Comparison of ENCODE assay signal across 15 mouse cellular contexts in the genomic region with DNA sequence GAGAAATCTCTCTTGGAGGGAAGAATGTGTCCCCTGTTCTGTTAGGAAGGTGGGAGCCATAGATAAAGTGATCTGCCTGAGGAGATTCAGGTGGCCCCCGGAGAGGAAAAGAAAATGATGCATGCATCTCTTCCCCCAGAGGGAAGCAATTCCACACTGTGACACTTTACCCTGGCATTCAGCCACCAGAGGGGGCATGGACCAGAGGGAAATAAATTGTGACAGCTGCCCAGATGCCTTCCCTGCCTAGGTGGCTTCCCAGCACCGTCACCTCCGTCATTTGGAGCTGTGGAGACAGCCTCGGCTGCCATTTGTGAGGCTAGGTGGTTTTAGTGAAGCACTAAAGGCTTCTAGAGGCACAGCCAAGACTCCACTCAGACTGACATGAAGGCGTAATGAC.
DNase-seq lines count a peak whose midpoint lies in the region; ATAC-seq and TF ChIP-seq lines count a peak whose summit lies in the region.
"Had no signal": no experiment of that assay in that cellular context is flagged by ENCODE, and none has a peak within 500 bp of the region (broad histone marks: within the 10 kb centered on the region; RNA-seq: fewer than 3 reads in every experiment).

No protein-coding gene starts in this region.

- TF ChIP-seq CTCF in midbrain, postnatal 0 days (IDR thresholded peaks at IDR 0.05): peak; percentile 63

- DNase-seq in adrenal gland, adult 2 months: peak; percentile 9
- no peak for DNase-seq in adrenal gland, postnatal 4 days (ENCODE audit: low spot score in 2 of 2)
- DNase-seq in kidney, postnatal 10 days: peak; percentile 42
- no peak for DNase-seq in kidney, adult 11 months
- no peak for DNase-seq in midbrain, postnatal 0 days (ENCODE audit: low spot score)
- peak; percentile 58 for DNase-seq in retina, embryonic 14.5 days (ENCODE audit: low spot score)
- DNase-seq: cerebellum, postnatal 14 days; kidney, postnatal 25 days; spleen, adult 18-20 months had no signal

- H3K4me3 ChIP-seq in midbrain, postnatal 0 days (ENCODE audit: low read depth, low read length): no peak overlapping the region
- H3K4me3 ChIP-seq in midbrain, embryonic 16.5 days (ENCODE audit: low read depth, low read length): no peak overlapping the region
- H3K4me3 ChIP-seq: forebrain, embryonic 13.5 days; heart, embryonic 12.5 days; hindbrain, embryonic 13.5 days; myocyte had no signal

- H3K27me3 ChIP-seq in midbrain, postnatal 0 days (ENCODE audit: insufficient read depth, low read length): no peaks in the 10 kb centered on the region
- no peaks in the 10 kb centered on the region for H3K27me3 ChIP-seq in midbrain, embryonic 16.5 days (ENCODE audit: control insufficient read depth, insufficient read depth, low read depth, low read length)
- H3K27me3 ChIP-seq: forebrain, embryonic 13.5 days; heart, embryonic 12.5 days; hindbrain, embryonic 13.5 days had no signal

- no peak overlapping the region for H3K27ac ChIP-seq in midbrain, postnatal 0 days (ENCODE audit: low read depth, low read length)
- H3K27ac ChIP-seq in midbrain, embryonic 16.5 days (ENCODE audit: low read length): no peak overlapping the region
- H3K27ac ChIP-seq: forebrain, embryonic 13.5 days; hindbrain, embryonic 13.5 days had no signal

- no peak for ATAC-seq in midbrain, postnatal 0 days (ENCODE audit: low FRiP score)
- ATAC-seq in midbrain, embryonic 16.5 days: no peak
- ATAC-seq in frontal cortex, adult (ENCODE audit: low TSS enrichment): no peak
- ATAC-seq: forebrain, embryonic 13.5 days had no signal

- H3K4me2 ChIP-seq in midbrain, postnatal 0 days (ENCODE audit: low read depth, low read length, poor library complexity, severe bottlenecking): no peak overlapping the region
- no peak overlapping the region for H3K4me2 ChIP-seq in midbrain, embryonic 16.5 days (ENCODE audit: low read length)
- H3K4me2 ChIP-seq: forebrain, embryonic 13.5 days; heart, embryonic 12.5 days; hindbrain, embryonic 13.5 days had no signal

- H3K36me3 ChIP-seq in midbrain, postnatal 0 days (ENCODE audit: insufficient read depth, low read length): no peaks in the 10 kb centered on the region
- no peaks in the 10 kb centered on the region for H3K36me3 ChIP-seq in midbrain, embryonic 16.5 days (ENCODE audit: control insufficient read depth, insufficient read depth, low read length)
- H3K36me3 ChIP-seq: heart, embryonic 12.5 days; hindbrain, embryonic 13.5 days had no signal

- WGBS in midbrain, postnatal 0 days: 57% methylated on average over 5 of the region's 5 CpGs
- 57% methylated on average over 5 of the region's 5 CpGs for WGBS in midbrain, embryonic 16.5 days

- no peaks in the 10 kb centered on the region for H3K9me3 ChIP-seq in midbrain, postnatal 0 days (ENCODE audit: low read length)
- no peaks in the 10 kb centered on the region for H3K9me3 ChIP-seq in midbrain, embryonic 16.5 days (replicated peaks; ENCODE audit: control insufficient read depth, low read length, poor library complexity, severe bottlenecking)
- H3K9me3 ChIP-seq: forebrain, embryonic 13.5 days; heart, embryonic 12.5 days; hindbrain, embryonic 13.5 days had no signal

- no peak overlapping the region for H3K9ac ChIP-seq in midbrain, postnatal 0 days (replicated peaks; ENCODE audit: low read length, poor library complexity, severe bottlenecking)
- H3K9ac ChIP-seq in midbrain, embryonic 16.5 days (ENCODE audit: low read depth, low read length): no peak overlapping the region
- H3K9ac ChIP-seq: forebrain, embryonic 13.5 days; heart, embryonic 12.5 days; hindbrain, embryonic 13.5 days had no signal

- H3K4me1 ChIP-seq in midbrain, postnatal 0 days (ENCODE audit: insufficient read depth, low read length): no peaks in the 10 kb centered on the region
- H3K4me1 ChIP-seq in midbrain, embryonic 16.5 days (ENCODE audit: control insufficient read depth, insufficient read depth, low read length): peaks cover 14% of the 10 kb centered on the region
- H3K4me1 ChIP-seq: heart, embryonic 12.5 days had no signal

Comparison
In these comparisons a context has a peak if more than half of its experiments do, and no peak if none do; other contexts are left out.
1. DNase-seq: peak in adrenal gland, adult 2 months (single experiment), kidney, postnatal 10 days (single experiment) and retina, embryonic 14.5 days (single experiment); none in adrenal gland, postnatal 4 days (0 of 2), kidney, adult 11 months (single experiment) and midbrain, postnatal 0 days (single experiment).